Mouse (Mus musculus): ENCODE measurements around the gene Rev1. TPM values are rescaled to one million over a fixed set of nuclear protein-coding genes. Genes with fewer than 3 reads are reported as not detected.
"Not testable (repeated sequence)": the region's sequence is repeated elsewhere in the genome, so short reads cannot be mapped to it uniquely, and the experiment has no call there.

Rev1 gene
- polyA plus RNA-seq, 1 experiment: 4.4 TPM

- H3ac ChIP-seq (ENCODE audit: control insufficient read depth, insufficient read length): no peak overlapping the region
- H3K4me3 ChIP-seq: no peak overlapping the region
- no peaks in the 10 kb centered on the region for H3K79me2 ChIP-seq (ENCODE audit: control insufficient read depth, insufficient read depth)
- H3K4me2 ChIP-seq (ENCODE audit: low read depth): no peak overlapping the region
- H3K36me3 ChIP-seq (ENCODE audit: control insufficient read depth, insufficient read depth): peaks cover 35% of the 10 kb centered on the region
- H3K27me3 ChIP-seq (ENCODE audit: control insufficient read depth, insufficient read depth, insufficient read length): no peaks in the 10 kb centered on the region
- TF ChIP-seq MYOG (IDR thresholded peaks at IDR 0.05; ENCODE audit: control insufficient read depth in 1 of 3, insufficient read depth in 1 of 3, insufficient read length in 2 of 3, low read depth in 2 of 3) (no peak), POLR2A (IDR thresholded peaks at IDR 0.05; ENCODE audit: insufficient read length, low read depth) (no peak)
Observed at GRCm38 (mm10) chr1:38081316-38081715, 48.3 kb downstream of the Rev1 start.

- Histone ChIP-seq H3K27me3 (ENCODE audit: control insufficient read depth, insufficient read depth, insufficient read length) (no peaks in the 10 kb centered on the region), H3ac (ENCODE audit: control insufficient read depth, insufficient read length) (no peak overlapping the region), H3K4me3 (no peak overlapping the region), H3K4me2 (ENCODE audit: low read depth) (no peak overlapping the region), H3K36me3 (ENCODE audit: control insufficient read depth, insufficient read depth) (peaks cover 23% of the 10 kb centered on the region), H3K79me2 (ENCODE audit: control insufficient read depth, insufficient read depth) (no peaks in the 10 kb centered on the region)
- no peak for TF ChIP-seq POLR2AphosphoS2 (IDR thresholded peaks at IDR 0.05; ENCODE audit: insufficient read length, low read depth)
- no peak for TF ChIP-seq E2F4 (IDR thresholded peaks at IDR 0.05; ENCODE audit: insufficient read depth)
- TF ChIP-seq POLR2A (IDR thresholded peaks at IDR 0.05; ENCODE audit: insufficient read length, low read depth): no peak
- TF ChIP-seq REST (IDR thresholded peaks at IDR 0.05; ENCODE audit: insufficient read depth, insufficient read length): no peak
Observed at GRCm38 (mm10) chr1:38071326-38071725, 58.3 kb downstream of the Rev1 start.

- Histone ChIP-seq H3K79me2 (ENCODE audit: control insufficient read depth, insufficient read depth) (no peaks in the 10 kb centered on the region), H3K4me3 (no peak overlapping the region), H3K27me3 (ENCODE audit: control insufficient read depth, insufficient read depth, insufficient read length) (no peaks in the 10 kb centered on the region), H3K4me2 (ENCODE audit: low read depth) (no peak overlapping the region), H3ac (ENCODE audit: control insufficient read depth, insufficient read length) (no peak overlapping the region), H3K36me3 (ENCODE audit: control insufficient read depth, insufficient read depth) (peaks cover 43% of the 10 kb centered on the region)
- TF ChIP-seq MAX (IDR thresholded peaks at IDR 0.05; ENCODE audit: low read depth) (no peak), REST (IDR thresholded peaks at IDR 0.05; ENCODE audit: insufficient read depth, insufficient read length) (no peak), TCF12 (IDR thresholded peaks at IDR 0.05; ENCODE audit: insufficient read depth, poor library complexity, severe bottlenecking) (no peak), TCF3 (IDR thresholded peaks at IDR 0.05; ENCODE audit: insufficient read length, low read depth) (no peak), SRF (IDR thresholded peaks at IDR 0.05; ENCODE audit: control insufficient read depth, insufficient read length, low read depth) (no peak), MYOG (IDR thresholded peaks at IDR 0.05; ENCODE audit: control insufficient read depth in 1 of 3, insufficient read depth in 1 of 3, insufficient read length in 2 of 3, low read depth in 2 of 3) (no peak), MYOD1 (IDR thresholded peaks at IDR 0.05; ENCODE audit: control insufficient read depth in 1 of 3, insufficient read length in 2 of 3, low read depth in 2 of 3) (no peak), POLR2A (IDR thresholded peaks at IDR 0.05; ENCODE audit: insufficient read length, low read depth) (no peak), USF1 (IDR thresholded peaks at IDR 0.05; ENCODE audit: low read depth) (no peak), CEBPB (IDR thresholded peaks at IDR 0.05; ENCODE audit: insufficient read depth, poor library complexity, severe bottlenecking) (no peak), E2F4 (IDR thresholded peaks at IDR 0.05; ENCODE audit: insufficient read depth) (no peak), POLR2AphosphoS2 (IDR thresholded peaks at IDR 0.05; ENCODE audit: insufficient read length, low read depth) (no peak)
Observed at GRCm38 (mm10) chr1:38067276-38067675, 62.3 kb downstream of the Rev1 start.

- H3K79me2 ChIP-seq (ENCODE audit: control insufficient read depth, insufficient read depth); H3K4me2 ChIP-seq (ENCODE audit: low read depth); H3K27me3 ChIP-seq (ENCODE audit: control insufficient read depth, insufficient read depth, insufficient read length); H3ac ChIP-seq (ENCODE audit: control insufficient read depth, insufficient read length); H3K4me3 ChIP-seq: not testable (repeated sequence)
- H3K36me3 ChIP-seq (ENCODE audit: control insufficient read depth, insufficient read depth): peaks cover 41% of the 10 kb centered on the region
Observed at GRCm38 (mm10) chr1:38062156-38062555, 67.4 kb downstream of the Rev1 start.

- Histone ChIP-seq H3ac (ENCODE audit: control insufficient read depth, insufficient read length) (no peak overlapping the region), H3K4me3 (no peak overlapping the region), H3K27me3 (ENCODE audit: control insufficient read depth, insufficient read depth, insufficient read length) (no peaks in the 10 kb centered on the region), H3K4me2 (ENCODE audit: low read depth) (no peak overlapping the region), H3K79me2 (ENCODE audit: control insufficient read depth, insufficient read depth) (no peaks in the 10 kb centered on the region), H3K36me3 (ENCODE audit: control insufficient read depth, insufficient read depth) (peaks cover 54% of the 10 kb centered on the region)
- TF ChIP-seq POLR2AphosphoS2 (IDR thresholded peaks at IDR 0.05; ENCODE audit: insufficient read length, low read depth) (no peak), POLR2A (IDR thresholded peaks at IDR 0.05; ENCODE audit: insufficient read length, low read depth) (no peak), MYOD1 (IDR thresholded peaks at IDR 0.05; ENCODE audit: control insufficient read depth in 1 of 3, insufficient read length in 2 of 3, low read depth in 2 of 3) (no peak), CEBPB (IDR thresholded peaks at IDR 0.05; ENCODE audit: insufficient read depth, poor library complexity, severe bottlenecking) (no peak), E2F4 (IDR thresholded peaks at IDR 0.05; ENCODE audit: insufficient read depth) (no peak), TCF3 (IDR thresholded peaks at IDR 0.05; ENCODE audit: insufficient read length, low read depth) (no peak), SRF (IDR thresholded peaks at IDR 0.05; ENCODE audit: control insufficient read depth, insufficient read length, low read depth) (no peak), REST (IDR thresholded peaks at IDR 0.05; ENCODE audit: insufficient read depth, insufficient read length) (no peak), USF1 (IDR thresholded peaks at IDR 0.05; ENCODE audit: low read depth) (no peak), TCF12 (IDR thresholded peaks at IDR 0.05; ENCODE audit: insufficient read depth, poor library complexity, severe bottlenecking) (no peak), MYOG (IDR thresholded peaks at IDR 0.05; ENCODE audit: control insufficient read depth in 1 of 3, insufficient read depth in 1 of 3, insufficient read length in 2 of 3, low read depth in 2 of 3) (no peak), MAX (IDR thresholded peaks at IDR 0.05; ENCODE audit: low read depth) (no peak)
Observed at GRCm38 (mm10) chr1:38058417-38058816, 71.2 kb downstream of the Rev1 start.

GRCm38 (mm10) chr1:38055176-38055575, 74.4 kb downstream of the Rev1 start:
- Histone ChIP-seq H3K4me2 (ENCODE audit: low read depth) (no peak overlapping the region), H3ac (ENCODE audit: control insufficient read depth, insufficient read length) (no peak overlapping the region), H3K79me2 (ENCODE audit: control insufficient read depth, insufficient read depth) (no peaks in the 10 kb centered on the region), H3K36me3 (ENCODE audit: control insufficient read depth, insufficient read depth) (peaks cover 58% of the 10 kb centered on the region), H3K4me3 (no peak overlapping the region), H3K27me3 (ENCODE audit: control insufficient read depth, insufficient read depth, insufficient read length) (no peaks in the 10 kb centered on the region)
- no peak for TF ChIP-seq TCF12 (IDR thresholded peaks at IDR 0.05; ENCODE audit: insufficient read depth, poor library complexity, severe bottlenecking)
- TF ChIP-seq MYOG (IDR thresholded peaks at IDR 0.05; ENCODE audit: control insufficient read depth in 1 of 3, insufficient read depth in 1 of 3, insufficient read length in 2 of 3, low read depth in 2 of 3): no peak
- no peak for TF ChIP-seq POLR2A (IDR thresholded peaks at IDR 0.05; ENCODE audit: insufficient read length, low read depth)
- TF ChIP-seq E2F4 (IDR thresholded peaks at IDR 0.05; ENCODE audit: insufficient read depth): no peak
- no peak for TF ChIP-seq CEBPB (IDR thresholded peaks at IDR 0.05; ENCODE audit: insufficient read depth, poor library complexity, severe bottlenecking)
- no peak for TF ChIP-seq SRF (IDR thresholded peaks at IDR 0.05; ENCODE audit: control insufficient read depth, insufficient read length, low read depth)
- TF ChIP-seq MYOD1 (IDR thresholded peaks at IDR 0.05; ENCODE audit: control insufficient read depth in 1 of 3, insufficient read length in 2 of 3, low read depth in 2 of 3): no peak
- TF ChIP-seq MAX (IDR thresholded peaks at IDR 0.05; ENCODE audit: low read depth): no peak
- TF ChIP-seq REST (IDR thresholded peaks at IDR 0.05; ENCODE audit: insufficient read depth, insufficient read length): no peak
- no peak for TF ChIP-seq TCF3 (IDR thresholded peaks at IDR 0.05; ENCODE audit: insufficient read length, low read depth)
- no peak for TF ChIP-seq USF1 (IDR thresholded peaks at IDR 0.05; ENCODE audit: low read depth)
- TF ChIP-seq POLR2AphosphoS2 (IDR thresholded peaks at IDR 0.05; ENCODE audit: insufficient read length, low read depth): no peak

All from myocyte (in vitro differentiated cells).